Mouse (Mus musculus): Measurements from ENCODE around the gene Prom2. TPM values are rescaled to one million over a fixed set of nuclear protein-coding genes. Genes with fewer than 3 reads are reported as not detected.

Prom2 gene
- polyA plus RNA-seq, 2 experiments: 9.3 to 10.6 TPM

DNA sequence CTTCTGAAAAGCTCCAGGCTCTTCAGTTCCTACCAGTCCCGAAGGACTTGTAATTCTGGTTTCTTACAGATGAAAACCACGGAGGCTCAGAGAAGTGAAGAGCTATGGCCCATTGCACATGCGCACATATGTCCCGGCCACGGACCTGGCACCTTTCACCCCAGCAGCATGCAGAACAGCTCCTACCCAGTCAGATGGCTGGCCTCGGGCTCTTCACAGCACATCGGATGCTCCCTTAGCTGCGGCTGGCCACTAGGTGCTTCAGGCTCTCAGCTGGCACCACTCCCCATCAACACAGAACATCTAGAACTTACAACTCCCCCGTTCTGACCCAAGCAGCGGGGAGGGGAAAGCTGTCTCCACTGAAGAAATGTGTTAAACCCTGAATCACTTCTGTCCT lies 61.5 kb downstream of the Prom2 start:
- no peak for DNase-seq (ENCODE audit: low spot score)
- 60% methylated on average over 10 of the region's 10 CpGs for WGBS
- ATAC-seq (ENCODE audit: low FRiP score, low read depth): no peak
- no peak overlapping the region for H3K4me3 ChIP-seq (replicated peaks; ENCODE audit: low read length)
- H3K27ac ChIP-seq (replicated peaks; ENCODE audit: low read depth, low read length): no peak overlapping the region
- peaks cover 6% of the 10 kb centered on the region; the same call in 1 of the 2 replicates for H3K4me1 ChIP-seq (ENCODE audit: control insufficient read depth, insufficient read depth, low read length)
- no peak overlapping the region for H3K9ac ChIP-seq (ENCODE audit: low read depth, low read length, severe bottlenecking)
- H3K27me3 ChIP-seq (ENCODE audit: control insufficient read depth, insufficient read depth, low read length): peaks cover 47% of the 10 kb centered on the region
- H3K4me2 ChIP-seq (replicated peaks; ENCODE audit: low read depth, low read length, severe bottlenecking): no peak overlapping the region
- TF ChIP-seq POLR2A (IDR thresholded peaks at IDR 0.05; ENCODE audit: borderline replicate concordance, extremely low read depth, insufficient read depth, insufficient read length): no peak
- H3K9me3 ChIP-seq (ENCODE audit: control insufficient read depth, low read length): no peaks in the 10 kb centered on the region
- no peaks in the 10 kb centered on the region for H3K36me3 ChIP-seq (ENCODE audit: control insufficient read depth, insufficient read depth, low read length)

DNA sequence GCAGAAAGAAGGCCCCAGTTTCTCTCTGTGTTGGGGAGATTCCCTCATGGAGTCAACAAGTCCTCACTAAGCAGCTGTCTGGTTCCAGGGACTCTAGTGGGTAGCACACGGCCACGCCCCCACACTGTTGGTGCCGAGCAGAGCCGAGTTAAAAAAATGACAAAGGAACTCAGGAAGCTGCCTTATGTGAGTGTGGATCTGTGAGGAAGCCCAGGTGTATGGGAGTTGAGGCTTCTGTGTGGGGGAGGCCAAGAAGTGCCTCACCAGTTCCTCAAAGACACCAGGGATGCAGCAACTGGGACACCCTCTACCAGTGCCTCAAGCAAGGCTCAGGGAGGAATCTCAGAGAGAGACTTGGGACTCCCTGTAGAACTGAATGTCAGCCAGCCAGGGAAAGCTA lies 62.1 kb downstream of the Prom2 start:
- Histone ChIP-seq H3K9ac (ENCODE audit: low read depth, low read length, severe bottlenecking) (no peak overlapping the region), H3K4me1 (ENCODE audit: control insufficient read depth, insufficient read depth, low read length) (peaks cover 6% of the 10 kb centered on the region; the same call in 1 of the 2 replicates), H3K27me3 (ENCODE audit: control insufficient read depth, insufficient read depth, low read length) (peaks cover 46% of the 10 kb centered on the region), H3K9me3 (ENCODE audit: control insufficient read depth, low read length) (no peaks in the 10 kb centered on the region), H3K4me2 (replicated peaks; ENCODE audit: low read depth, low read length, severe bottlenecking) (no peak overlapping the region), H3K4me3 (replicated peaks; ENCODE audit: low read length) (no peak overlapping the region), H3K27ac (replicated peaks; ENCODE audit: low read depth, low read length) (no peak overlapping the region), H3K36me3 (ENCODE audit: control insufficient read depth, insufficient read depth, low read length) (no peaks in the 10 kb centered on the region)
- DNase-seq (ENCODE audit: low spot score): no peak
- 63% methylated on average over 4 of the region's 4 CpGs for WGBS
- no peak for TF ChIP-seq POLR2A (IDR thresholded peaks at IDR 0.05; ENCODE audit: borderline replicate concordance, extremely low read depth, insufficient read depth, insufficient read length)
- no peak for ATAC-seq (ENCODE audit: low FRiP score, low read depth)

Other genes with a start within 250 kb of the Prom2 start
- 5.7 and 7.8 TPM in 2 replicates for gene Dusp2, start 205.3 kb downstream of the Prom2 start, polyA plus RNA-seq (2012; rRNA removed)
- gene Dusp2, start 205.3 kb downstream of the Prom2 start, polyA plus RNA-seq (2014; fragmentation: Nextera tagmentation; extraction: Ambion mirVana): 7.4 and 7.6 TPM in 2 replicates
- 0.04 and 0.08 TPM in 2 replicates for gene Astl, start 202.8 kb downstream of the Prom2 start, polyA plus RNA-seq (2012; rRNA removed)
- 0.14 and 0.40 TPM in 2 replicates for gene Astl, start 202.8 kb downstream of the Prom2 start, polyA plus RNA-seq (2014; fragmentation: Nextera tagmentation; extraction: Ambion mirVana)
- gene Adra2b, start 178.3 kb downstream of the Prom2 start, polyA plus RNA-seq (2012; rRNA removed): 0.21 and 0.33 TPM in 2 replicates
- gene Adra2b, start 178.3 kb downstream of the Prom2 start, polyA plus RNA-seq (2014; fragmentation: Nextera tagmentation; extraction: Ambion mirVana): 0.48 and 0.52 TPM in 2 replicates
- gene Gpat2, start 116.3 kb downstream of the Prom2 start, polyA plus RNA-seq (2012; rRNA removed): 0.31 and 0.37 TPM in 2 replicates
- gene Gpat2, start 116.3 kb downstream of the Prom2 start, polyA plus RNA-seq (2014; fragmentation: Nextera tagmentation; extraction: Ambion mirVana): 0.14 and 0.39 TPM in 2 replicates
- 14.6 and 22.2 TPM in 2 replicates for gene Fahd2a, start 96.9 kb downstream of the Prom2 start, polyA plus RNA-seq (2012; rRNA removed)
- gene Fahd2a, start 96.9 kb downstream of the Prom2 start, polyA plus RNA-seq (2014; fragmentation: Nextera tagmentation; extraction: Ambion mirVana): 20.8 and 24.9 TPM in 2 replicates
- 4.2 and 4.3 TPM in 2 replicates for gene Kcnip3, start 19.4 kb downstream of the Prom2 start, polyA plus RNA-seq (2012; rRNA removed)
- gene Kcnip3, start 19.4 kb downstream of the Prom2 start, polyA plus RNA-seq (2014; fragmentation: Nextera tagmentation; extraction: Ambion mirVana): 2.3 and 3.2 TPM in 2 replicates
- 6.2 and 7.3 TPM in 2 replicates for gene Zfp661, start 45.6 kb upstream of the Prom2 start, polyA plus RNA-seq (2012; rRNA removed)
- 5.0 TPM in 2 replicates for gene Zfp661, start 45.6 kb upstream of the Prom2 start, polyA plus RNA-seq (2014; fragmentation: Nextera tagmentation; extraction: Ambion mirVana)
- 92.0 and 102 TPM in 2 replicates for gene Mrps5, start 45.8 kb upstream of the Prom2 start, polyA plus RNA-seq (2012; rRNA removed)
- gene Mrps5, start 45.8 kb upstream of the Prom2 start, polyA plus RNA-seq (2014; fragmentation: Nextera tagmentation; extraction: Ambion mirVana): 118 and 123 TPM in 2 replicates
- gene Mal, start 115.2 kb upstream of the Prom2 start, polyA plus RNA-seq (2012; rRNA removed): 1.1 and 2.5 TPM in 2 replicates
- 6.9 and 12.5 TPM in 2 replicates for gene Mal, start 115.2 kb upstream of the Prom2 start, polyA plus RNA-seq (2014; fragmentation: Nextera tagmentation; extraction: Ambion mirVana)
- gene Mall, start 188.5 kb upstream of the Prom2 start, polyA plus RNA-seq (2012; rRNA removed): 16.5 and 16.8 TPM in 2 replicates
- 26.4 and 30.4 TPM in 2 replicates for gene Mall, start 188.5 kb upstream of the Prom2 start, polyA plus RNA-seq (2014; fragmentation: Nextera tagmentation; extraction: Ambion mirVana)
- gene Nphp1, start 247.4 kb upstream of the Prom2 start, polyA plus RNA-seq (2012; rRNA removed): 21.6 and 27.8 TPM in 2 replicates
- 23.4 and 30.0 TPM in 2 replicates for gene Nphp1, start 247.4 kb upstream of the Prom2 start, polyA plus RNA-seq (2014; fragmentation: Nextera tagmentation; extraction: Ambion mirVana)

Data from limb, embryonic 14.5 days (tissue).